ENCODE assay signal across 8 mouse cellular contexts in the genomic region with DNA sequence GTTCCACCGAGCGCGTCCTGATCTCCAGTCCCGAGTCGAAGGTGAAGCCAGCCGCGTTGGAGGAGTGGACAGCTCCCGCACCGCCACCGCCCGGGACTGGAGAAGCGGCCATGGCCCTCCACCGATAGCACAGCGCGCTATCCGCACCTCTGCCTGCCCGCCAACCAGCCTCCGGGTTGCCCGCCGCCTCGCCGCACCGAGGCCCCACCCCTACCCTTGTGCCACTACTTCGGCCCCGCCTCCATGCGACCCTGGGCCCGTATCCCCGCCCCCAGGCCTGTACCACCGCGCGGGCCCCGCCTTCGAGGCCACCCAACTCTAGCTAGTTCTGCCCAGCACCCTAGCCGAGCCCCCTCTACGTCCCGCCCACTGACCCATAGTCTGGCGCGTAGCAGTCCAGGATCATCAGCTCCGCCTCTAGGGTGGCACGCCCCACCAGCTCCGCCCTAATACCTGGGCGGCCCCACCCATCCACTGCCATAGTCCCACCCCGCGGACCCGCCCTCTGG. TPM values are rescaled to one million over a fixed set of nuclear protein-coding genes. Genes with fewer than 3 reads are reported as not detected.
DNase-seq lines count a peak whose midpoint lies in the region; ATAC-seq and TF ChIP-seq lines count a peak whose summit lies in the region.

A gene (minus strand): TSS at position 186 of the 509 bp plus-strand sequence.

- peak; percentile 94 for DNase-seq in ES-CJ7 (ENCODE audit: low read depth, low spot score)
- DNase-seq in forebrain, embryonic 14.5 days (ENCODE audit: low spot score): peak; percentile 84
- DNase-seq in heart, postnatal 10 days: peak; percentile 89 to 92
- peak; percentile 95 to 97 for DNase-seq in kidney, postnatal 4 days
- DNase-seq in stomach, postnatal 0 days (ENCODE audit: low spot score): peak; percentile 95

- H3K9me3 ChIP-seq in forebrain, embryonic 14.5 days (replicated peaks; ENCODE audit: control insufficient read depth, low read length): no peaks in the 10 kb centered on the region
- no peaks in the 10 kb centered on the region for H3K9me3 ChIP-seq in liver, embryonic 15.5 days (replicated peaks)
- H3K9me3 ChIP-seq in neural tube, embryonic 12.5 days: no peaks in the 10 kb centered on the region
- no peaks in the 10 kb centered on the region for H3K9me3 ChIP-seq in stomach, postnatal 0 days (ENCODE audit: control insufficient read depth, low read length)

- peak within 1 kb of the TSS; percentile 52 for H3K27ac ChIP-seq in forebrain, embryonic 14.5 days (ENCODE audit: low read depth, low read length)
- H3K27ac ChIP-seq in liver, embryonic 15.5 days (replicated peaks): peak within 1 kb of the TSS; percentile 88
- H3K27ac ChIP-seq in neural tube, embryonic 12.5 days: peak within 1 kb of the TSS; percentile 64
- H3K27ac ChIP-seq in stomach, postnatal 0 days (replicated peaks): peak within 1 kb of the TSS; percentile 87

- H3K36me3 ChIP-seq in forebrain, embryonic 14.5 days (ENCODE audit: control insufficient read depth, insufficient read depth, low read length): no peaks in the 10 kb centered on the region
- no peaks in the 10 kb centered on the region for H3K36me3 ChIP-seq in liver, embryonic 15.5 days (replicated peaks)
- H3K36me3 ChIP-seq in neural tube, embryonic 12.5 days: no peaks in the 10 kb centered on the region; the same call in 1 of the 2 replicates
- H3K36me3 ChIP-seq in stomach, postnatal 0 days (ENCODE audit: control insufficient read depth, insufficient read depth, low read length): no peaks in the 10 kb centered on the region

- TF ChIP-seq EP300 in stomach, postnatal 0 days (optimal IDR thresholded peaks at IDR 0.05): no peak

- intact Hi-C loops in heart, postnatal 10 days (cut with DNase I): loop anchor here (2.0 kb wide), 1 partner anchor 62 kb away; a partner anchor contains a TSS

- 0 out of 2 replicates have a peak, but pooled peaks have one; percentile 7 for TF ChIP-seq CTCF in stomach, postnatal 0 days (IDR thresholded peaks at IDR 0.05; ENCODE audit: low read depth)

- peak within 1 kb of the TSS; percentile 82 for H3K4me3 ChIP-seq in forebrain, embryonic 14.5 days (ENCODE audit: low read depth, low read length)
- H3K4me3 ChIP-seq in liver, embryonic 15.5 days (replicated peaks): peak within 1 kb of the TSS; percentile 82
- H3K4me3 ChIP-seq in neural tube, embryonic 12.5 days: peak within 1 kb of the TSS; percentile 83
- peak within 1 kb of the TSS; percentile 72 for H3K4me3 ChIP-seq in stomach, postnatal 0 days (ENCODE audit: low read depth, low read length)

- H3K27me3 ChIP-seq in forebrain, embryonic 14.5 days (replicated peaks; ENCODE audit: control insufficient read depth, insufficient read depth, low read length): no peaks in the 10 kb centered on the region
- no peaks in the 10 kb centered on the region for H3K27me3 ChIP-seq in liver, embryonic 15.5 days
- no peaks in the 10 kb centered on the region for H3K27me3 ChIP-seq in neural tube, embryonic 12.5 days (replicated peaks)
- H3K27me3 ChIP-seq in stomach, postnatal 0 days (ENCODE audit: control insufficient read depth, insufficient read depth, low read length): no peaks in the 10 kb centered on the region

- ATAC-seq in cerebellum, adult (ENCODE audit: insufficient number of reproducible peaks, low FRiP score, low TSS enrichment): peak; percentile 91
- peak; percentile 95 for ATAC-seq in forebrain, embryonic 14.5 days
- peak; percentile 92 for ATAC-seq in liver, embryonic 15.5 days (ENCODE audit: insufficient read depth)
- ATAC-seq in neural tube, embryonic 12.5 days (ENCODE audit: low FRiP score, low read depth): peak; percentile 96
- peak; percentile 98 for ATAC-seq in stomach, postnatal 0 days (ENCODE audit: low FRiP score, low TSS enrichment)

- peaks cover 15% of the 10 kb centered on the region for H3K4me1 ChIP-seq in forebrain, embryonic 14.5 days (ENCODE audit: control insufficient read depth, insufficient read depth, low read length)
- H3K4me1 ChIP-seq in liver, embryonic 15.5 days (replicated peaks): peaks cover 47% of the 10 kb centered on the region
- H3K4me1 ChIP-seq in neural tube, embryonic 12.5 days: peaks cover 14% of the 10 kb centered on the region
- no peaks in the 10 kb centered on the region for H3K4me1 ChIP-seq in stomach, postnatal 0 days (replicated peaks; ENCODE audit: control insufficient read depth, insufficient read depth)

- WGBS in forebrain, embryonic 14.5 days: 1% methylated on average over 44 of the region's 45 CpGs
- under 1% methylated on average over 45 of the region's 45 CpGs for WGBS in liver, embryonic 15.5 days (ENCODE audit: insufficient replicate concordance)
- under 1% methylated on average over 40 of the region's 45 CpGs for WGBS in neural tube, embryonic 12.5 days
- WGBS in stomach, postnatal 0 days: 1% methylated on average over 44 of the region's 45 CpGs

- H3K9ac ChIP-seq in forebrain, embryonic 14.5 days (ENCODE audit: low read length): peak within 1 kb of the TSS; percentile 83
- peak within 1 kb of the TSS; percentile 81 for H3K9ac ChIP-seq in liver, embryonic 15.5 days
- H3K9ac ChIP-seq in neural tube, embryonic 12.5 days: peak within 1 kb of the TSS; percentile 84
- peak within 1 kb of the TSS; percentile 74 for H3K9ac ChIP-seq in stomach, postnatal 0 days (ENCODE audit: low read length)

- H3K4me2 ChIP-seq in forebrain, embryonic 14.5 days (ENCODE audit: low read length): peak within 1 kb of the TSS; percentile 76
- peak within 1 kb of the TSS; percentile 98 for H3K4me2 ChIP-seq in liver, embryonic 15.5 days
- H3K4me2 ChIP-seq in neural tube, embryonic 12.5 days (replicated peaks): peak within 1 kb of the TSS; percentile 89
- peak within 1 kb of the TSS; percentile 97 for H3K4me2 ChIP-seq in stomach, postnatal 0 days (replicated peaks; ENCODE audit: low read depth)

RNA-seq across cellular contexts. Expression of the gene that starts here (rescaled TPM):
- polyA plus RNA-seq in forebrain, embryonic 14.5 days (2014; fragmentation: Nextera tagmentation; extraction: Ambion mirVana): 9.4 and 11.1 TPM in 2 replicates
- 10 to 100 TPM; 23.5 to 28.0 TPM for total RNA-seq in heart, postnatal 10 days (2021)
- polyA plus RNA-seq in liver, embryonic 15.5 days (2015; fragmentation: Nextera tagmentation; extraction: Ambion mirVana): 6.7 and 8.0 TPM in 2 replicates
- 19.7 and 23.0 TPM in 2 replicates for polyA plus RNA-seq in neural tube, embryonic 12.5 days (2016; fragmentation: Nextera tagmentation; extraction: Ambion mirVana)
- 9.2 and 9.3 TPM in 2 replicates for polyA plus RNA-seq in stomach, postnatal 0 days (2015; fragmentation: Nextera tagmentation; extraction: Ambion mirVana)

Comparison
In these comparisons a context has a peak if more than half of its experiments do, and no peak if none do; other contexts are left out.
1. Peak in every context shown above with its lines: DNase-seq, ATAC-seq, H3K4me3 ChIP-seq and H3K27ac ChIP-seq.